Mouse (Mus musculus) ES-Bruce4 (cell line): ENCODE data around the gene Kif16b. TPM values are rescaled to one million over a fixed set of nuclear protein-coding genes. Genes with fewer than 3 reads are reported as not detected.
"Not testable (repeated sequence)": the region's sequence is repeated elsewhere in the genome, so short reads cannot be mapped to it uniquely, and the experiment has no call there.

Source experiments
- H3K27ac ChIP-seq: 2 replicates; pipeline ENCODE4 v1.5.1; 2012; ENCODE audit warnings: low read length, inconsistent platforms; ENCODE audit not compliant: insufficient read depth
- H3K27me3 ChIP-seq: 2 replicates; pipeline ENCODE4 v1.6.1; 2012; ENCODE audit warnings: mild to moderate bottlenecking, low read length, inconsistent platforms; ENCODE audit not compliant: control insufficient read depth, poor library complexity, insufficient read depth, severe bottlenecking
- H3K36me3 ChIP-seq: 2 replicates; pipeline ENCODE4 v1.6.1; 2012; ENCODE audit warnings: inconsistent platforms, mild to moderate bottlenecking, low read length, moderate library complexity; ENCODE audit not compliant: control insufficient read depth, poor library complexity, insufficient read depth, severe bottlenecking
- H3K4me1 ChIP-seq: one replicate; pipeline ENCODE4 v1.8.1; 2011; ENCODE audit warnings: low read length; ENCODE audit not compliant: control insufficient read depth, insufficient read depth
- H3K4me3 ChIP-seq: 2 replicates; pipeline ENCODE4 v1.5.1; 2011; ENCODE audit warnings: low read depth, mild to moderate bottlenecking, low read length
- H3K9ac ChIP-seq: 2 replicates; pipeline ENCODE4 v1.6.1; 2012; ENCODE audit warnings: low read depth, mild to moderate bottlenecking, inconsistent platforms; ENCODE audit not compliant: poor library complexity, severe bottlenecking
- H3K9me3 ChIP-seq: replicated peaks from 2 replicates; pipeline ENCODE4 v1.6.1; 2012; ENCODE audit warnings: mild to moderate bottlenecking, low read length, inconsistent platforms; ENCODE audit not compliant: control insufficient read depth, poor library complexity, insufficient read depth, severe bottlenecking
- CTCF ChIP-seq: IDR thresholded peaks from one replicate; pipeline ENCODE4 v1.8.1; 2011; ENCODE audit warnings: low read depth, low read length
- EP300 ChIP-seq: IDR thresholded peaks from 2 replicates; pipeline ENCODE4 v1.6.1; 2011; ENCODE audit warnings: low read depth, low read length; ENCODE audit not compliant: insufficient read depth
- POLR2A ChIP-seq: IDR thresholded peaks from one replicate; pipeline ENCODE4 v1.8.1; 2011; ENCODE audit warnings: low read length; ENCODE audit not compliant: insufficient read depth
- polyA plus RNA-seq: library from polyadenylated mRNA; stranded (reverse); fragments of >200 nt; gene quantifications from 2 replicates; pipeline ENCODE4 v1.2.4, GENCODE M21; 2011; ENCODE audit warnings: low read depth; ENCODE audit not compliant: missing spikeins, insufficient read depth, insufficient read length

Gene Kif16b
- polyA plus RNA-seq, 1 experiment, result 14.3 TPM

DNA sequence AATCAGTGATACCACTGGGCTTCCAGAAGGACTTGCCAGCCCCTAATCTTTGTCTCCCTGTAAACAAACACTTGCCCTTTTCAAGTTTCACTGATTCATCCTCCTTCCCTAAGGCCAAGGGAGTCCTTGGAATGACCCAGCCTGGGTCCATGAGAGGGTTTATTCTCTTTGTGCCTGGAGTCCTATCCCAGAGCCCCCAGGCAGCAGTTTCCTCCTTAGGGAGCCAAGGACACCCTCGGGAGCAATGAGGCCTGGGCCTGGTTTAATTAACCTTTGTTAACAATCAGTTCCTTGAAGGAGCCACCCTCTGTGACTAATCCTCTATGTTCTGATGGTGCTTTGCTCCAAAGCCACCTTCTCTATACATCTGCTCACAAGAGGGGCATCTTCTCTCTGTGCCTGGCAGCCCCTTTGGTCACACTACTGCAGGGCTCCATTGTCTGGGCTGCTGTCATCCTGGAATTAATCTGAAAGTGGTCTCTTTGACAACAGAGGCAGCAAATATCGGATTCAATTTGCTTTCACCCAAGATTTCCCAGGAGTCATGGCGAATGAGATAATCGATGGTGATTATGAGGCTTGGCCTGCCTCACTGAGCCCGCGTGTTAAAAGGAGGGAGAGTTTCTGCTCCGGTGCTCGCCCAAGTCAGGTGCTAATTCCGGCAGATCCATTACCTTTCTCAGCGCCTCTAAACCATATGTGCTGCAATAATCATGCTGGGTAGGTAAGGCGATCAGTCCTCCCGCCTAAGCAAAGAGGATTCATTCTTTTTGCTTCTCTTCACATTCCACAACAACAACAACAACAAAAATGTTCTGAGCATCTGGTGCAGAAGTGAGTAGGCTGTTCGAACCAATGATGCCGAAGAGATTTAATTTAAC lies 311.7 kb downstream of the Kif16b start:
- Histone ChIP-seq H3K27ac (no peak overlapping the region), H3K36me3 (no peaks in the 10 kb centered on the region), H3K27me3 (no peaks in the 10 kb centered on the region; the same call in 1 of the 2 replicates), H3K4me3 (no peak overlapping the region), H3K9me3 (no peaks in the 10 kb centered on the region), H3K9ac (no peak overlapping the region), H3K4me1 (no peaks in the 10 kb centered on the region)
- TF ChIP-seq POLR2A, result no peak
- no peak for TF ChIP-seq EP300
- no peak for TF ChIP-seq CTCF

DNA sequence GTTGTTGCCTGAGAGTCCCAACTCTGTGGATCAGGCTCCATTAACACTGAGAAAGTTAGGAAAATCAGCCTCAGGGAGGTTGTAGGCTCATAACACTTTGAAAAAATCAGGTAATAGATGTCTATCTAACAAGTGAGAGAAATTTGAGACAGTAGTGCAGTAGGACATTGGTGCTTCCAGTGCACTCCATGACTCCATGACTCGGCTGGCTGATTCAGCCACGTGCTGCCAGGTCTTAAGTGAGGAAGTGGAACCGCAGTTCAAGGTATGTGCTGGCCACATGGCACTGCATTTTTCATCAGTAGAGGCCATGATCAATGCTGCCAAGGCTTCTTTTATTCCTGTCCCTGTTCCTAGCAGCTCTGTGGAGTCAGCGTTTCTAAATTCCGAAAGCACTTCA lies 315.5 kb downstream of the Kif16b start:
- no peaks in the 10 kb centered on the region for H3K36me3 ChIP-seq
- no peaks in the 10 kb centered on the region for H3K27me3 ChIP-seq
- no peak overlapping the region for H3K4me3 ChIP-seq
- H3K4me1 ChIP-seq, result no peaks in the 10 kb centered on the region
- no peaks in the 10 kb centered on the region for H3K9me3 ChIP-seq
- TF ChIP-seq EP300, result no peak
- TF ChIP-seq POLR2A, result no peak
- no peak for TF ChIP-seq CTCF
- H3K9ac ChIP-seq, result no peak overlapping the region
- H3K27ac ChIP-seq, result no peak overlapping the region

DNA sequence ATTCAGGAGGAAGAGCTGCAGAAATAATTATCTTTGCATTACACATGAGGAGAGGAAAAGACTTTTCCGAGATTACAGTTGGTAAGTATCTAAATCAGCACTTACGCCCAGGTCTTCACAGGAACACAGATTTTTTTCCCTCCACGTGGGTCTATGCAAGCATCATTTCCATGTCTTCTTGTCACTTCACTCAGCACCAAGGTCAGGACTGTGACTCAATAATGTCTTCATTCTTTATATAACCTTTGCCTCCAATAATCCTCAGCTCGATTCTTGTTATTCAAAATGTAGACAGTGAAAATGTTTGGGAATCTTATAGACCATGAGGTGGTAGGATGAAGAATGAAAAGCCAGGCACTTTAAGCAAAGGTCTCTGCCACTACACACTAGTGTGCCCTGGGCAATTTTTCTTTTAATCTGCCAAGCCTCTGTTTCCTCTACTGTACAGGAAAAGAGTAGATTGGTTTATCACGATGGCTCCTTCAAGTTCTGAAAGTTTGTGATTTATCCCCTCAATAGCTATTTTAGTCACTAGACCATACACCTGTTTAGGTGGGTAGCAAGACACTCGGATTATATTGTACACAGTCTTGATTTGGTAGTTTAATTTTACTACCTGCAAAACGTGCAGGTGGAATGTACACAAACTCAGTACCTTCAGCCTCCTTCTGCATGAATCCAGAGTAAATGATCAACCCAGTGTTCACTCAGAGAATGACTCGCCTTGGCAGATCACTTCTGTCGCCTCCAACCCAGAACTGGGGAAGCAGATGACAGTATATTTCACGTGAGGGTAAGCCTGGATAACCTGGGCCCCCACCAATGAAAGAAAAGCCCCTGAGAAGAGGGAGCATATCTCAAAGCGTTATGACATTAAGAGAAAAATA lies 316.2 kb downstream of the Kif16b start:
- Histone ChIP-seq H3K9ac (no peak overlapping the region), H3K27me3 (no peaks in the 10 kb centered on the region), H3K4me3 (no peak overlapping the region), H3K36me3 (no peaks in the 10 kb centered on the region), H3K27ac (no peak overlapping the region), H3K9me3 (no peaks in the 10 kb centered on the region), H3K4me1 (no peaks in the 10 kb centered on the region)
- TF ChIP-seq POLR2A (no peak), EP300 (no peak), CTCF (no peak)

DNA sequence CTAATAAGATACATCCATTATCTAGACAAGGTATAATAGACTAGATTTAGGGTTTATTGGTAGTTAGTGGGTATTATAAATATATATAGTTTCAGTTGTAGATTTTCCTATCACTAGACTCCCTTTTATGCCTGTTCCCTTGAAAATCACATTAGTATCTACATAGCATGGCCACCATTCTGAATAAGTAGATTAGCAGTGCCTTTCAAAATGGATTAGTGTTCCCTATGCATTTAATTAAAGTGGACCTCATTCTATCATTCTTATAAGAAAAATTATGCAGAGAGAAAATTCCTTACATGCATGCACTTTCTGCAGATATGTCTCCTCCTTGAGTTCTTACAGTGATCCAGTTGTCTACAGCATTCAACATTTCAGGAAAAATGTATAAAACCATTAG lies 320.9 kb downstream of the Kif16b start:
- no peaks in the 10 kb centered on the region for H3K36me3 ChIP-seq

DNA sequence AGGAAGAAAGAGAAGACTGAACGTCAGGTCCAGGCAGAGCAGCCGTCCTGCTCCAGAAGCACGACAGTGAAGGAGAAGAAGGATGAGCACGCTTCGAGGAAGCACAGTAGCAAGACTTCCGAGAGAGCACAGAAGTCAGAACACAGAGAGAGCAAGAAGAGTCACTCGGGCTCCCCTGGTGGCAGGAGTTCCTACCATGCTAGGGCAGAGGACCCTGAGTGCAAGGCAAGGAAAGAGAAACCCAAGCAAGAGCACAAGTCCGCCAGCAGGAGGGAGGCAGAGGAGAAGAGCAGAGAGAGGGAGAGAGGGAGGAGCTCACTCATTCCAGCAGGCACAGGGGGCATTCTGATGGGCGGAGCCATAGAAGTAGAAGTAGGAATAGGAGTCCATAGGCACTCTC lies 323.9 kb downstream of the Kif16b start:
- H3K4me1 ChIP-seq, H3K9ac ChIP-seq, H3K27ac ChIP-seq, H3K36me3 ChIP-seq, H3K9me3 ChIP-seq, H3K27me3 ChIP-seq, H3K4me3 ChIP-seq: not testable (repeated sequence)

More for the DNA sequence above, 320.9 kb downstream of the Kif16b start:
- no peaks in the 10 kb centered on the region for H3K9me3 ChIP-seq
- TF ChIP-seq CTCF (no peak), EP300 (no peak), POLR2A (no peak)
- no peak overlapping the region for H3K4me3 ChIP-seq
- H3K27me3 ChIP-seq, result no peaks in the 10 kb centered on the region
- no peak overlapping the region for H3K27ac ChIP-seq
- H3K4me1 ChIP-seq, result no peaks in the 10 kb centered on the region
- H3K9ac ChIP-seq, result no peak overlapping the region

DNA sequence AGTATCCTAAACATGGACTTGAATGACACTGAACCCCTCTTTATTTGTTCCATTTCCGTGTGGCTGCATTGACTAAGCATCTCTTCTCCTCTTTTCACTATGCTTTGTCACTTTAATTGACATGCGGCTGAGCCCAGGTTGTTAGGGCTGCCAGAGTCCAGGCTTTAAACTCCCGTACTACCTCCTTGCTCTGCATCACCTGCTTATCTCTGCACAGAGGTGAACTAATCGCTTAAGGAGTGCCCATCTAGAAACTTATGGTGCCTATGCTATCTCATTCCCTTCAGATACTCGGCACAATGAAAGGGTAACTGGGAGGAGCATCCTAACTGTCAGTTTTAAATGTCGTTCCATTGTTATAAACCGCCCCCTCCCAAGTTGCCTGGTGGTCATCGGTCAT lies 331.6 kb downstream of the Kif16b start:
- no peak for TF ChIP-seq EP300
- TF ChIP-seq POLR2A, result no peak
- no peak for TF ChIP-seq CTCF
- Histone ChIP-seq H3K9ac (no peak overlapping the region), H3K27ac (no peak overlapping the region), H3K27me3 (no peaks in the 10 kb centered on the region), H3K4me3 (no peak overlapping the region), H3K9me3 (no peaks in the 10 kb centered on the region), H3K4me1 (no peaks in the 10 kb centered on the region), H3K36me3 (no peaks in the 10 kb centered on the region)

Other genes starting within 250 kb of the Kif16b start
- gene Snrpb2, start 161.5 kb upstream of the Kif16b start, polyA plus RNA-seq, result 155 and 156 TPM in 2 replicates
- gene Otor, start 176.9 kb upstream of the Kif16b start, polyA plus RNA-seq, result not detected in 2 replicates